11 mouse cellular contexts compared by ENCODE assay signal in the genomic region with DNA sequence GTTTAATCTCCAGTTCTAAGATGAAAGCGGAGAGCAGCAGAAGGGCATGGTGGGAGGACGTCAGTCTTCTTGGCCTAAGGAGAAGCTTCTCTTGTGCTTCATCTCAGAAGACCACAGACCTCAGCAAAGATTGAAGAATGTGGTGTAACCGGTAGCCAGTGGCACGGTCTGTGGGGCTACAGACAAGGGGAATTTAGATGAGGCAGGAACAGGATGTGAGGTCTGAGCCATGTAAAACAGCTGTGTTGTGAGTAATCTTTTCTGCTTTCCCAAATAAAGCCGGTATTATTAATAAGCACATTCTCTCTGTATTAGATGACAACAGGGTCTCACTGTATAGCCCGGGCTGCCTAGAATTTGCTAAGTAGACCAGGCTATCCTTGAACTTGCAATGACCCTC. TPM values are rescaled to one million over a fixed set of nuclear protein-coding genes. Genes with fewer than 3 reads are reported as not detected.
DNase-seq lines count a peak whose midpoint lies in the region; ATAC-seq and TF ChIP-seq lines count a peak whose summit lies in the region.
"Had no signal": no experiment of that assay in that cellular context is flagged by ENCODE, and none has a peak within 500 bp of the region (broad histone marks: within the 10 kb centered on the region; RNA-seq: fewer than 3 reads in every experiment).

No protein-coding gene starts in this region.

- no peaks in the 10 kb centered on the region; the same call in 1 of the 2 replicates for H3K36me3 ChIP-seq in embryonic facial prominence, embryonic 12.5 days
- H3K36me3 ChIP-seq in embryonic facial prominence, embryonic 10.5 days (replicated peaks): peaks cover 25% of the 10 kb centered on the region
- H3K36me3 ChIP-seq in liver, embryonic 12.5 days: peaks cover 23% of the 10 kb centered on the region
- H3K36me3 ChIP-seq in liver, embryonic 11.5 days (ENCODE audit: control insufficient read depth, insufficient read depth, low read length): peaks cover 7% of the 10 kb centered on the region; the same call in 1 of the 2 replicates
- H3K36me3 ChIP-seq in small intestine, adult 2 months (ENCODE audit: control insufficient read depth, insufficient read depth, low read length): peaks cover 22% of the 10 kb centered on the region

- H3K4me1 ChIP-seq in embryonic facial prominence, embryonic 12.5 days: no peaks in the 10 kb centered on the region
- peaks cover 22% of the 10 kb centered on the region for H3K4me1 ChIP-seq in embryonic facial prominence, embryonic 10.5 days
- H3K4me1 ChIP-seq in liver, embryonic 12.5 days: peaks cover 31% of the 10 kb centered on the region
- H3K4me1 ChIP-seq in liver, embryonic 11.5 days (replicated peaks; ENCODE audit: control insufficient read depth, insufficient read depth, low read length): peaks cover 17% of the 10 kb centered on the region
- peaks cover under 1% of the 10 kb centered on the region; the same call in 1 of the 2 replicates for H3K4me1 ChIP-seq in small intestine, adult 2 months (ENCODE audit: control insufficient read depth, insufficient read depth, insufficient read length, low read length)

- no peak overlapping the region for H3K9ac ChIP-seq in embryonic facial prominence, embryonic 12.5 days
- no peak overlapping the region for H3K9ac ChIP-seq in liver, embryonic 12.5 days
- no peak overlapping the region for H3K9ac ChIP-seq in liver, embryonic 11.5 days (ENCODE audit: low read depth, low read length)

- no peak for TF ChIP-seq CTCF in small intestine, adult 2 months (IDR thresholded peaks at IDR 0.05; ENCODE audit: extremely low read depth, insufficient read length, insufficient replicate concordance, low read depth, low read length)

- H3K27ac ChIP-seq in embryonic facial prominence, embryonic 12.5 days: 0 out of 2 replicates have a peak overlapping the region, but pooled peaks have one; percentile 23
- no peak overlapping the region for H3K27ac ChIP-seq in embryonic facial prominence, embryonic 10.5 days (replicated peaks)
- H3K27ac ChIP-seq in liver, embryonic 12.5 days: 0 out of 2 replicates have a peak overlapping the region, but pooled peaks have one; percentile 4
- H3K27ac ChIP-seq in liver, embryonic 11.5 days (ENCODE audit: low read depth, low read length): no peak overlapping the region
- peak overlapping the region; percentile 59 for H3K27ac ChIP-seq in small intestine, adult 2 months (ENCODE audit: insufficient read depth, low read depth, low read length)
- H3K27ac ChIP-seq: hindbrain, embryonic 10.5 days had no signal

- H3K27me3 ChIP-seq in embryonic facial prominence, embryonic 12.5 days: no peaks in the 10 kb centered on the region
- H3K27me3 ChIP-seq in embryonic facial prominence, embryonic 10.5 days (replicated peaks; ENCODE audit: low read depth, poor library complexity, severe bottlenecking): no peaks in the 10 kb centered on the region
- H3K27me3 ChIP-seq in liver, embryonic 12.5 days (replicated peaks): no peaks in the 10 kb centered on the region
- no peaks in the 10 kb centered on the region for H3K27me3 ChIP-seq in liver, embryonic 11.5 days (replicated peaks; ENCODE audit: control insufficient read depth, insufficient read depth, low read length)
- H3K27me3 ChIP-seq in small intestine, adult 2 months (ENCODE audit: control insufficient read depth, insufficient read depth, low read length): no peaks in the 10 kb centered on the region

- H3K9me3 ChIP-seq in embryonic facial prominence, embryonic 12.5 days: no peaks in the 10 kb centered on the region
- H3K9me3 ChIP-seq in embryonic facial prominence, embryonic 10.5 days: no peaks in the 10 kb centered on the region
- no peaks in the 10 kb centered on the region for H3K9me3 ChIP-seq in liver, embryonic 12.5 days (replicated peaks)
- H3K9me3 ChIP-seq in liver, embryonic 11.5 days (ENCODE audit: control insufficient read depth, low read length): no peaks in the 10 kb centered on the region
- H3K9me3 ChIP-seq: hindbrain, embryonic 10.5 days had no signal

- 77% methylated on average over 6 of the region's 6 CpGs for WGBS in embryonic facial prominence, embryonic 12.5 days
- whole genome bisulfite sequencing in embryonic facial prominence, embryonic 10.5 days: 79% methylated on average over 6 of the region's 6 CpGs
- 53% methylated on average over 6 of the region's 6 CpGs for WGBS in liver, embryonic 12.5 days (ENCODE audit: insufficient replicate concordance)
- 59% methylated on average over 6 of the region's 6 CpGs for WGBS in liver, embryonic 11.5 days
- 70% methylated on average over 6 of the region's 6 CpGs for WGBS in small intestine, adult 2 months

- no peak for DNase-seq in embryonic facial prominence, embryonic 10.5 days (ENCODE audit: low spot score)
- no peak for DNase-seq in liver, embryonic 11.5 days (ENCODE audit: low spot score)
- no peak for DNase-seq in retina, embryonic 14.5 days (ENCODE audit: low spot score)
- no peak for DNase-seq in layer of hippocampus, postnatal 10 days (ENCODE audit: low spot score in 2 of 2)
- DNase-seq: layer of hippocampus, postnatal 36 days had no signal

- H3K4me3 ChIP-seq in embryonic facial prominence, embryonic 12.5 days: no peak overlapping the region
- no peak overlapping the region for H3K4me3 ChIP-seq in embryonic facial prominence, embryonic 10.5 days
- H3K4me3 ChIP-seq in liver, embryonic 12.5 days: no peak overlapping the region
- no peak overlapping the region for H3K4me3 ChIP-seq in liver, embryonic 11.5 days (ENCODE audit: low read depth, low read length)
- H3K4me3 ChIP-seq in small intestine, adult 2 months (ENCODE audit: low read depth, low read length): no peak overlapping the region
- H3K4me3 ChIP-seq: hindbrain, embryonic 10.5 days had no signal

- ATAC-seq in embryonic facial prominence, embryonic 12.5 days (ENCODE audit: insufficient number of reproducible peaks, insufficient read depth, low FRiP score, low TSS enrichment): peak; percentile 10; the same call in 1 of the 2 replicates
- no peak for ATAC-seq in liver, embryonic 12.5 days
- ATAC-seq in liver, embryonic 11.5 days (replicated peaks; ENCODE audit: low FRiP score): no peak
- peak; percentile 95 for ATAC-seq in granulocyte monocyte progenitor cell, adult 5-6 weeks (replicated peaks; ENCODE audit: poor library complexity, severe bottlenecking)

- TF ChIP-seq POLR2A in small intestine, adult 2 months (IDR thresholded peaks at IDR 0.05; ENCODE audit: low read depth, low read length): no peak

- no peak overlapping the region for H3K4me2 ChIP-seq in embryonic facial prominence, embryonic 12.5 days (replicated peaks)
- H3K4me2 ChIP-seq in liver, embryonic 12.5 days: no peak overlapping the region
- no peak overlapping the region for H3K4me2 ChIP-seq in liver, embryonic 11.5 days

RNA-seq across cellular contexts. Expression of a gene that starts 28.8 kb away (rescaled TPM):
- 78.8 and 88.4 TPM in 2 replicates for polyA plus RNA-seq in embryonic facial prominence, embryonic 12.5 days (2016; fragmentation: Nextera tagmentation; extraction: Ambion mirVana)
- 66.7 and 73.0 TPM in 2 replicates for polyA plus RNA-seq in embryonic facial prominence, embryonic 10.5 days (2016; fragmentation: Nextera tagmentation; extraction: Ambion mirVana)
- 35.9 and 42.2 TPM in 2 replicates for polyA plus RNA-seq in liver, embryonic 12.5 days (2016; fragmentation: Nextera tagmentation; extraction: Ambion mirVana)
- 32.1 and 42.2 TPM in 2 replicates for polyA plus RNA-seq in liver, embryonic 11.5 days (2014; fragmentation: Nextera tagmentation; extraction: Ambion mirVana)
- total RNA-seq in granulocyte monocyte progenitor cell, adult 5-6 weeks (2014; fragmentation: Nextera tagmentation): 109 and 147 TPM in 2 replicates
- total RNA-seq in granulocyte monocyte progenitor cell, adult 5-6 weeks (2017): 34.1 and 37.3 TPM in 2 replicates
- polyA plus RNA-seq in small intestine, adult 2 months (2012; rRNA removed): 37.6 and 97.6 TPM in 2 replicates
- total RNA-seq in layer of hippocampus, postnatal 10 days (2021): 10 to 100 TPM; 42.3 to 42.7 TPM

RNA-seq across cellular contexts. Expression of a gene that starts 52.8 kb away (rescaled TPM):
- polyA plus RNA-seq in embryonic facial prominence, embryonic 12.5 days (2016; fragmentation: Nextera tagmentation; extraction: Ambion mirVana): 2.2 and 3.7 TPM in 2 replicates
- polyA plus RNA-seq in embryonic facial prominence, embryonic 10.5 days (2016; fragmentation: Nextera tagmentation; extraction: Ambion mirVana): 3.0 and 5.2 TPM in 2 replicates
- 0.12 and 0.26 TPM in 2 replicates for polyA plus RNA-seq in liver, embryonic 12.5 days (2016; fragmentation: Nextera tagmentation; extraction: Ambion mirVana)
- 0.70 and 0.77 TPM in 2 replicates for polyA plus RNA-seq in liver, embryonic 11.5 days (2014; fragmentation: Nextera tagmentation; extraction: Ambion mirVana)
- total RNA-seq in granulocyte monocyte progenitor cell, adult 5-6 weeks (2014; fragmentation: Nextera tagmentation): not detected in 2 replicates
- not detected in 2 replicates for total RNA-seq in granulocyte monocyte progenitor cell, adult 5-6 weeks (2017)
- 0.61 and 0.93 TPM in 2 replicates for polyA plus RNA-seq in small intestine, adult 2 months (2012; rRNA removed)
- 1 to 10 TPM; 3.7 to 4.0 TPM for total RNA-seq in layer of hippocampus, postnatal 10 days (2021)

RNA-seq across cellular contexts. Expression of a gene that starts 53.2 kb away (rescaled TPM):
- polyA plus RNA-seq in embryonic facial prominence, embryonic 12.5 days (2016; fragmentation: Nextera tagmentation; extraction: Ambion mirVana): 0.13 TPM in 1 of 2 replicates, not detected in the other
- 0.11 and 0.57 TPM in 2 replicates for polyA plus RNA-seq in embryonic facial prominence, embryonic 10.5 days (2016; fragmentation: Nextera tagmentation; extraction: Ambion mirVana)
- not detected in 2 replicates for polyA plus RNA-seq in liver, embryonic 12.5 days (2016; fragmentation: Nextera tagmentation; extraction: Ambion mirVana)
- polyA plus RNA-seq in liver, embryonic 11.5 days (2014; fragmentation: Nextera tagmentation; extraction: Ambion mirVana): 0.17 TPM in 1 of 2 replicates, not detected in the other
- total RNA-seq in granulocyte monocyte progenitor cell, adult 5-6 weeks (2014; fragmentation: Nextera tagmentation): not detected in 2 replicates
- total RNA-seq in granulocyte monocyte progenitor cell, adult 5-6 weeks (2017): 0.36 TPM in 1 of 2 replicates, not detected in the other
- polyA plus RNA-seq in small intestine, adult 2 months (2012; rRNA removed): 0.17 TPM in 1 of 2 replicates, not detected in the other
- total RNA-seq in layer of hippocampus, postnatal 10 days (2021): 1 to 10 TPM; 5.0 to 6.0 TPM
- polyA plus RNA-seq: stomach, embryonic 14.5 days had no signal

Comparison
In these comparisons a context has a peak if more than half of its experiments do, and no peak if none do; other contexts are left out.
1. H3K27ac ChIP-seq: peak in embryonic facial prominence, embryonic 12.5 days (single experiment), liver, embryonic 12.5 days (single experiment) and small intestine, adult 2 months (single experiment); none in embryonic facial prominence, embryonic 10.5 days (single experiment) and liver, embryonic 11.5 days (single experiment).
2. ATAC-seq: peak in embryonic facial prominence, embryonic 12.5 days (single experiment) and granulocyte monocyte progenitor cell, adult 5-6 weeks (single experiment); none in liver, embryonic 12.5 days (single experiment) and liver, embryonic 11.5 days (single experiment).